Mouse (Mus musculus) frontal cortex, postnatal 25 days (tissue): ENCODE results near the gene Rapgef4.
"Not testable (repeated sequence)": the region's sequence is repeated elsewhere in the genome, so short reads cannot be mapped to it uniquely, and the experiment has no call there.

ENCODE experiments used
- DNase-seq, 2 experiments: peaks; one replicate each; pipeline ENCODE4 v3.0.0; 2022; ENCODE audit warnings: low spot score in 2 of 2

The Rapgef4 gene

DNA sequence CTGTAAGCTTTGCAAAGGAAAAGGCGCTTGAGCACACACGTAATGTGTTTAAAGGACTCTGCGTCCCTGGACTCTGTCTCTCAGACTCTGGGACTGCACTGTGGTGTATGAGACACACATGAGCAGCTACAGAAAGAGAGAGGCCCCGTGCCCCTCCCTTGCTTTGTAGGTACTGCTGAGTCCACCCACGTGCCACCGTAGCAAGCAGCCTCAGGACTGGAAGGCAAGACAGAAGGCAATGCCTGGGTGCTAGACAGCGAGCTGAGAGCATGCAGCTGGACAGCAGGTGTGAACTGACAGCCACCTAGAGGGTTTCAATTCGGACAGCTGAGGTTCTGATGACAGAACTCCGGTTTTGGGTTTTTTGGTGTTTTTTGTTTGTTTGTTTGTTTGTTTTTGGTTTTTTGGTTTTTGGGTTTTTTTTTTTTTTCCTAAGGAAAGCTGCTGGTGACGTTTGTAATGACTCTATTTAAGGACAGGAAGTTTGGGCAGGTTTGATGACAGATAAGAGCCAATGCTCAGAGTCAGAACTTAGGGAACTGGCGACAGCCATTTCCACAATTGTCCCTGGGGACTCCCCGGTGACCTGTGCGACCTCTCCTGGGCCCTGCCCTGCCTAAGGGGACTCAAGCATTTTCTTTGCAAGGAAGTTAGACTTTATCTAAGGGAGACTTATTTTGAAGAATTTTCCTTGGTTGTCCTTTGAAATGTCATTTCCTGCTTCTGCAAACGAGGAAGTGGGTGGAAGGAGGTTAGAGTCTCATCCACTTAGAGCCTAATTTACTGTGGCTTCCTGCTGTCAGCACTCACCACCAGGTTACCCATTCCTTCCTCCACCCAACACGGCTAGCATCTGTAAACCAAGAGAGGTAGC is 136.3 kb downstream of the Rapgef4 start:
- no peak for DNase-seq

- no peak for DNase-seq
Measured at GRCm38 (mm10) chr2:72120211-72120610, 139.2 kb downstream of the Rapgef4 start.

DNA sequence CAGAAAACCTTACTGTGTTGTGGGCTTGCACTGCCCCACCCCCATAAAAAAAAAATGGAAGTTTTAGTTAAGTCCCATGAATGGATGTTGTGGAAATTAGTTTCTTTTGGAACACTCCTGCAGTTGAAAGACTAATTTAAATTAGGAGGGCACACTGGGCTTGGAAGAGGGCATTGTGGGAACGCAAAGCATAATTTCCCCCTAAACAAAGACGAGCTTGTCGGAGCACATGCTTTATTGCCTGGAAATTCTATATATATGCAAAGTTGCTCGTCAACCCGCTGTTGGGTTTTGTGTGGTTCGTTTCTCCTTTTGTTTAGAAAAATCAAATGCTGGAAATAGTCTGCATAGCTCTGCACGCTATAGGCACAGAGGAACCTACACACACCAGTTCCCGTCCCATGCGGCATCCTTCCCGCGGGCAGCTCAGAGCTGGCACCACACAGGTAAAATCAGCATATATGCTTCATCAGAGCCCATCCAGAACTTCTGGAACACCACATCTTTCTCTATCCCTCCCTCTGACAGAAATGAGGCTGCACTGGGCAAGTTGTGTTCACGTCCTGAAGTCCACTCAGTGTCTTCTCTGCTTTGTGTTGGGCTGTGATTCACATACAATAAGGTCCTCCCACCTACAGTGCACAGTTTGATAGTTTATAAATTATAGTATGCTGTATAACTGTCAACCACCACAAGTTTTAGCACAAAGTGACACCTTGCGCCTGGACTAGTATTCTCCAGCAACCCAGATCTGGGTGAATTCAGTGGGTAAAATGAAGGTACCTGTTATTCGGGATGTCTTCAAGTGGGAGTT is 141.6 kb downstream of the Rapgef4 start:
- no peak for DNase-seq

DNA sequence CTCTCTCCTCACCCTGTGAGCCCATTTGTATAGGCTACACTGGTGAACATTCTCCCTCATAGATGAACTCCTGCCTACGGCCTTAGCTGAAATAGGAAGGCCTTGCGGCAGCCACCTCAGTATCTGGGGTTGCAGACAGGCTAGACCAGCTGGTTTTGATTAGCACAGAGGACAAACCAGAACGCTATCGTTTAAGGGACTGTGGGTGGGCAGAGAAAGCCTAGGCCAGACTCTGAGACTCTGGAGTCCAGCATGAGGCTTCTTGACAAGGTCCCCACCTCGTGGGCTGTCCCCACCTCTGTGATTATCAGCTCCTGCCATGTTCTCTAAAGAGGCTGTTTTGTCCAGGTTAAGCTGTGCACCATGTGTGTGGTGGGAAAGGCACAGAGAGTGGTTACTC is 142.8 kb downstream of the Rapgef4 start:
- DNase-seq = no peak

DNA sequence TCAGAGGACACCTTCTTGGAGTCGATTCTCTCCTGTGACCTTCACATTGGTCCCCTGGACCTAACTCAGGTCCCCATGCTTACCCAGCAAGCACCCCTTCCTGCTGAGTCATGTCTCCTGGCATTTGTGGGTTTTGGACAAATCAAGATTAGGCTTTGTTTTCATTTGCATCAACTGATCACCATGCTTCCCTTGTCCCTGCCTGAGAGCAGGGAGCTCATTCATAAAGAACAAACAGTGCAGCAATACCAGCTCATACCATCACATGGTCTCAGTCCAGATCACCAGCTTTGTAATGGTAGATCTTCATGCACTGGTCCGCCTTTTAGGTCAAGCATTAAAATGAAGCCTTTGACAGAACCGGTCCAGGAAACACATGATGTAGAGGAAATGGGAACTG is 144.7 kb downstream of the Rapgef4 start:
- DNase-seq = no peak

DNA sequence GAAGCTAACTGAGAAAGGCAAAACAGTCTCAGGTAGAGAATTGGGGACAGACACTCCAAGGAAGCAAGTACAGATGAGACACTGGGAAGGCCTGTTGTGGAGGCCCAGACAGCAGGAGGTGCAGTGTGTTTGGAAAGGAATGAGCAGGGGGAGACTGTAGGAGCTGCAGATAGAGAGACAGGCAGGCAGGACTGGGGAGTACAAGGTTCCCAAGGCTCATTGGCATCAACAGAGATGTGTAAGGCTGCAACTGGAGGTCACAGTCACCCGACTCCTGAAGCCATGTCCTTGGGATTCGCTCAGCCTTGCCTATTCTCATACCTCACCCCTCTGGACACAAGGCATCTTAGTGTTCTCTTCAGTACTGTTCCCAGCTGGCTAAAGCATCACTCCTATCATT is 145.4 kb downstream of the Rapgef4 start:
- DNase-seq = no peak

GRCm38 (mm10) chr2:72129612-72130311 is 148.7 kb downstream of the Rapgef4 start:
- no peak for DNase-seq

DNA sequence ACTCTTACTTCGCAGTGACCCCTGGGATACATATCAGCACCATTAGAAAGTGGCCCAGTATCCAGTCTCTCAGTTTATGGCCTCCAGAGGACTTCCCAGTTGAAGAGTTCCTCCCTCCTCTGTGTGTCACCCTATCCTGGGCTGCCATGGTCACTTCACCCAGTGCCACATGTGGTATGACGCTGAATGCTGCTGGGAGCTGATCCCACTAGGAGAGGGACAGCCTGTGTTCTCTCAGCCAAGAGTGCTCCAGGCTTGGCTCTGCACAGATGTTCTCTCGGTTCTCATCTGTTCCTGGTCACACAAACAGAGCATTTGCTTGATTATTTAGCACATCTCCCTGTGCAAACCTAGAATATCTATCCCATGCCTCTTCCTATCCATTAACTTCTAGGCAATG is 151.2 kb downstream of the Rapgef4 start:
- no peak for DNase-seq

- DNase-seq = no peak
Measured at GRCm38 (mm10) chr2:72136045-72136444, 155.0 kb downstream of the Rapgef4 start.

DNA sequence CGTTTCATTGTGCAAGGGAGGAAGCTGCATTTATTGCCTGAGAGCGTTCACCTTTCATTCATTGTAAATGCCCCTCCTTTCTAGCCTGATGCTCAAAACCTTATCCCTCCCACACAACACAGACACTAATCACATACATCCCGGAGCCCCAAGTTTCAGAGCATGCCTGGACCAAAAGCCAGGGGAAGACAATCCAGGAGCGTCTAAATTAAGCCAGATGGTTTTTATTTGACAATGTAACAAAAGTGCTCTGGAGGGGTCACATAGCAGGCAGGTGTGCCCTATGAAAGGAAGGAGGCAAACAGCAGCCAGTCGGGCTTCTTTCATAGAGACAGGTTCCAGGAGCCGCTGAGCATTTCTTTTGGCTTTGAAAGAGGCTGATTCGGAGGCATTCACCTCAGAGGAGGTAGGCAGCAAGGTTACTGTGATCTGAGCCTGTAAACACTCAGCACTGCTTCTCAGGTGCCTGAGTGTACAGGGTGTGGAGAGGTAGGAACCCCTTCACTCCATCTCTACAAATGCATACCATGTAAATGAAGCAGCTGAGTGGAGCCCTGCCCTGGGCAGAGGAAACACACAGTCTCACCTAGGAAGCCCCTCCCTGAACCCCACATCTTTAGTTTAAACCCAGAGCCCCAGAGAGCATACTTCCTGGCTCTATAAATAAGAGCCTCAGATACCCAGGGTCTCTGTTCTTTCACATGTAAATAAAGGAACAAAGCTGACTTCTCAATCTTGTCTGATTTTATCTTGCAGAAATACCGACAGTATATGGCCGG is 155.6 kb downstream of the Rapgef4 start:
- DNase-seq = no peak

GRCm38 (mm10) chr2:72139863-72140845 is 159.1 kb downstream of the Rapgef4 start:
- DNase-seq = no peak

DNA sequence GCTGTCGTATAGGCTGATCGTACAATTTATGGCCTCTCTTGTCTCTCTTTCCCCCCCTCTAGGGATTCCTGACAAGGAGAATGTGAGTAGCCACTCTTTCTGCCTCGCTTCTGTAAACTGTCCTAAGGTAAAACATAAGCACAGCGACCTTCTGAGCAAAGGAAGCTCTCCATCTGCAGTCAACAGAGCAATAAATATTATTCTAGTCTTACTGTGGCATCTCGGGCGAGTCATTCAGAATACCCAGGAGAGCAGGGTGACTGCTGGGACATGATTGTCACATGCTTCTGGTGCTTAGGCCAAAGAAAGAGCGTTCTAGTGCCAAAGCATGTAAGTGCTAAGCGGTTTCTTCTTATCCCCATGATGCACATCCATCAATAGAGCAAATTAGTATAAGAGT is 160.1 kb downstream of the Rapgef4 start:
- DNase-seq = no peak

- not testable (repeated sequence) for DNase-seq
Measured at GRCm38 (mm10) chr2:72141732-72142131, 160.7 kb downstream of the Rapgef4 start.

DNA sequence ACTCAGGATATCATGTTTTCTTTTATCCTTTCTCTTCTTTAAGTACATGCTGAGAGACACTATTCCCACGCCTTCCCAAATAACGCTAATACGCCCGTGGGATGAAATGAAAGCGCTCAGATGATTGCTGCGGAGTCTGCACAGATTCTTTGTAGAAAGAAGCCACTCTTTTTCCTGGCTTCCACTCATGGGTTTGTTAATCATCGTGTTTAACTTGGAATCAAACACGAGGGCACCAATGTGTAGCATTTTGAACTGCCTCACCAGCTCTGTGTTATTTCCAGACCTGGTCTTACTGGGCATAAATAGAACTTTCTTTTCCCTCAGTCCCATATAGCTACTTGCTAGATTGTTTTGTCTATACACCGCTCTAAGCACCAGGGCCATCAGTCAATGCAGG is 162.4 kb downstream of the Rapgef4 start:
- DNase-seq = no peak

GRCm38 (mm10) chr2:72144576-72145200 is 163.6 kb downstream of the Rapgef4 start:
- DNase-seq = no peak

DNA sequence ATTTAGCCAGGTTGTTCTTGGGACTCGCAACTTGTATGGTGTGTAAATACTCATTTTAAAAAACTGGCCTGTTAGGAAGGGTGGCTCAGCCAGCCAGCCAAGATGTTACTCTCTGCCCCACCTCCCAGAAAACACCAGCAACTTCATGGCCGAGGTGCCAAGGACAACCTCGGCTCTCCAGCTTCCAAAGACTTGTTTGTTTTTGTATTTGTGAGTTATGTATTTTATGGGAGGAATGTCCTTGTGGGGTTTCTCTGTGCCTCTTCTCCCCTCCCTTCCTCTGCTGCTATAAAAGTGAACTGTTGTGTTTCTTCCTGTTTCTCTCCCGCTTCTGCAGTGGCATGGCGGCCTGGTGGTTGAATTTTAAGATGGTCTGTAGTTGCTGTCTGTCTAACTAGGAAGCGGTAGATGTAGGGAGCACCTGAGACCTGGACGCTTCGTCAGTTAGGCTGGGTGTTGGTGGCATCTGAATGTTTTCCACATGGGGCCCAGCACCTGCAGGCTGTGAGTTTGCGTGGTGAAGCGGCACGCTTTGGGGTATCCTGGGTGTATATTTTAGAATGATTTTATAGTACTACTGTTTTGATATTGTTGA is 164.3 kb downstream of the Rapgef4 start:
- DNase-seq = no peak

- DNase-seq = no peak
Measured at GRCm38 (mm10) chr2:72146061-72146460, 165.0 kb downstream of the Rapgef4 start.

DNA sequence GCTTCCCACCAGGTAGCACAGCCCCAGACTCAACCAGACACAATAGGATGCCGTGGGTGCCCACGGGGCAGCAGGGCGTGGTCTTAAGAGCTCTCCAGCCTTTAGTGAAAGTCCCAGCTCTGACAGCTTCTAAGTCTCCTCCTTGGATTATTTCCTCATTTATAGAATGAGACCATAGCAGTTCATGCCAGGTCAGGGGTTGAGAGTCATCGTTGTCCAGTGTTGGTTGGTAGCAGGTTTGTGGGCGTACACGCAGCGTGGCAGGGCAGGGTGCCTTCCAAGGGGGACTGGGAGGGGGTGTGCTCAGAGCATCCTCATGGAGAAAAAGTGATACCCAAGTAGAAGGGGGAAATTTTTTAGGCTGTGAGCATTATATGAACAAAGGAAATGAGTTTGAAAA is 166.2 kb downstream of the Rapgef4 start:
- DNase-seq = no peak

DNA sequence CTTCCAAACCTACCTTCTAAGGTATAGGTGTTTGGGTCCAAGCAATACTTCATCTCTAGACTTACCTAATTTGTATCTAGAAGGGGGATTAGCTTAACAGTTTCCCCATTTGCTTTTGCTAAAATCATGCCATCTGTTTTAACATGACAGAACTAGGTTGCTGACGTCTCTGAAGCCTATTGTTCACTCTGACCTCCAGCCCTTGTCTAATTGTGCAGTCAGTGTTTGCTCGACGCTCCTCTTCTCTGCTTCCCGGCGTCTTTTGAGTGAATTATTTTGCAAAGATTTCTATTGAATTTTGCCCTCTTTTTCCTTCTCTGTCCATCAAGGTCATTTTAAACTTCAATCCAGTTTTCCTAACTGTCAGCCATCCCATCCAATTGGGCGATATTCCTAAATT is 166.7 kb downstream of the Rapgef4 start:
- no peak for DNase-seq
